Mouse (Mus musculus) G1E (cell line): ENCODE results near the gene Fkbp2.

Source experiments
- CTCF ChIP-seq: IDR thresholded peaks from 2 replicates; pipeline ENCODE4 v1.5.1; 2012; ENCODE audit warnings: low read depth, low read length, inconsistent platforms, mixed read lengths
- GATA2 ChIP-seq: IDR thresholded peaks from 2 replicates; pipeline ENCODE4 v1.6.1; 2012; ENCODE audit warnings: low read depth, low read length, inconsistent platforms, borderline replicate concordance
- POLR2AphosphoS5 ChIP-seq: IDR thresholded peaks from 2 replicates; pipeline ENCODE4 v1.6.1; 2012; ENCODE audit warnings: low read depth, low read length, inconsistent platforms; ENCODE audit not compliant: insufficient replicate concordance

- TF ChIP-seq CTCF = no peak
- TF ChIP-seq GATA2 = no peak
- no peak for TF ChIP-seq POLR2AphosphoS5
These were observed 4.5 kb downstream of the Fkbp2 start, which contains the start of gene Plcb3 for GRCm38 (mm10) chr19:6975537-6976521.
